Mouse (Mus musculus): ENCODE measurements around the gene Sectm1a. TPM values are rescaled to one million over a fixed set of nuclear protein-coding genes. Genes with fewer than 3 reads are reported as not detected.
"Not testable (repeated sequence)": the region's sequence is repeated elsewhere in the genome, so short reads cannot be mapped to it uniquely, and the experiment has no call there.

Sectm1a gene
- polyA plus RNA-seq, 1 experiment from 2014 or later = not detected

GRCm38 (mm10) chr11:121111051-121111450 lies 30.0 kb upstream of the Sectm1a start:
- Histone ChIP-seq H3K4me3 (no peak overlapping the region), H3K9me3 (replicated peaks) (no peaks in the 10 kb centered on the region), H3K36me3 (ENCODE audit: poor library complexity, severe bottlenecking) (no peaks in the 10 kb centered on the region), H3K27ac (no peak overlapping the region), H3K4me1 (peaks cover 10% of the 10 kb centered on the region), H3K9ac (no peak overlapping the region), H3K27me3 (peaks cover 17% of the 10 kb centered on the region), H3K4me2 (no peak overlapping the region)
- ATAC-seq = no peak
- 89% methylated on average over 3 of the region's 3 CpGs for WGBS

- whole genome bisulfite sequencing = 10% methylated on average over 2 of the region's 2 CpGs
Measured at GRCm38 (mm10) chr11:121109986-121110385, 29.0 kb upstream of the Sectm1a start.

GRCm38 (mm10) chr11:121108061-121108460 lies 27.0 kb upstream of the Sectm1a start:
- Histone ChIP-seq H3K9ac (no peak overlapping the region), H3K9me3 (replicated peaks) (no peaks in the 10 kb centered on the region), H3K27me3 (peaks cover 17% of the 10 kb centered on the region), H3K27ac (no peak overlapping the region), H3K4me3 (no peak overlapping the region), H3K4me2 (no peak overlapping the region), H3K36me3 (ENCODE audit: poor library complexity, severe bottlenecking) (no peaks in the 10 kb centered on the region), H3K4me1 (peaks cover 10% of the 10 kb centered on the region)
- ATAC-seq = no peak
- 83% methylated on average over 9 of the region's 9 CpGs for WGBS

More at GRCm38 (mm10) chr11:121109986-121110385, 29.0 kb upstream of the Sectm1a start:
- ATAC-seq = peak; percentile 82
- peaks cover 10% of the 10 kb centered on the region for H3K4me1 ChIP-seq
- H3K4me3 ChIP-seq = no peak overlapping the region
- H3K9ac ChIP-seq = no peak overlapping the region
- H3K27me3 ChIP-seq = peaks cover 17% of the 10 kb centered on the region
- H3K27ac ChIP-seq = no peak overlapping the region
- no peak overlapping the region for H3K4me2 ChIP-seq
- H3K9me3 ChIP-seq (replicated peaks) = no peaks in the 10 kb centered on the region
- no peaks in the 10 kb centered on the region for H3K36me3 ChIP-seq (ENCODE audit: poor library complexity, severe bottlenecking)

- ATAC-seq; H3K27ac ChIP-seq; H3K4me2 ChIP-seq; H3K36me3 ChIP-seq (ENCODE audit: poor library complexity, severe bottlenecking); H3K9me3 ChIP-seq (replicated peaks); H3K4me3 ChIP-seq; H3K9ac ChIP-seq: not testable (repeated sequence)
- H3K27me3 ChIP-seq = peaks cover 17% of the 10 kb centered on the region
- H3K4me1 ChIP-seq = peaks cover 10% of the 10 kb centered on the region
- WGBS = 96% methylated on average over 1 of the region's 1 CpGs
Measured at GRCm38 (mm10) chr11:121107242-121107641, 26.2 kb upstream of the Sectm1a start.

- no peak overlapping the region for H3K4me2 ChIP-seq
- ATAC-seq = no peak
- H3K9ac ChIP-seq = no peak overlapping the region
- no peak overlapping the region for H3K27ac ChIP-seq
- no peaks in the 10 kb centered on the region for H3K9me3 ChIP-seq (replicated peaks)
- H3K27me3 ChIP-seq = no peaks in the 10 kb centered on the region
- H3K36me3 ChIP-seq (ENCODE audit: poor library complexity, severe bottlenecking) = no peaks in the 10 kb centered on the region
- H3K4me3 ChIP-seq = no peak overlapping the region
- 86% methylated on average over 4 of the region's 4 CpGs for WGBS
- H3K4me1 ChIP-seq = no peaks in the 10 kb centered on the region
Measured at GRCm38 (mm10) chr11:121101124-121101805, 20.2 kb upstream of the Sectm1a start.

- no peak for ATAC-seq
- no peaks in the 10 kb centered on the region for H3K9me3 ChIP-seq (replicated peaks)
- H3K36me3 ChIP-seq (ENCODE audit: poor library complexity, severe bottlenecking) = no peaks in the 10 kb centered on the region
- 64% methylated on average over 7 of the region's 7 CpGs for WGBS
- no peak overlapping the region for H3K9ac ChIP-seq
- H3K27ac ChIP-seq = no peak overlapping the region
- no peak overlapping the region for H3K4me2 ChIP-seq
- no peaks in the 10 kb centered on the region for H3K27me3 ChIP-seq
- H3K4me1 ChIP-seq = no peaks in the 10 kb centered on the region
- no peak overlapping the region for H3K4me3 ChIP-seq
Measured at GRCm38 (mm10) chr11:121100692-121101091, 19.7 kb upstream of the Sectm1a start.

GRCm38 (mm10) chr11:121099762-121100161 lies 18.7 kb upstream of the Sectm1a start:
- 77% methylated on average over 7 of the region's 7 CpGs for WGBS
- Histone ChIP-seq H3K4me3 (no peak overlapping the region), H3K27me3 (no peaks in the 10 kb centered on the region), H3K4me1 (no peaks in the 10 kb centered on the region), H3K27ac (no peak overlapping the region), H3K36me3 (ENCODE audit: poor library complexity, severe bottlenecking) (no peaks in the 10 kb centered on the region), H3K9me3 (replicated peaks) (no peaks in the 10 kb centered on the region), H3K4me2 (no peak overlapping the region), H3K9ac (no peak overlapping the region)
- no peak for ATAC-seq

GRCm38 (mm10) chr11:121092606-121093585 lies 11.9 kb upstream of the Sectm1a start:
- Histone ChIP-seq H3K4me2 (no peak overlapping the region), H3K27me3 (no peaks in the 10 kb centered on the region), H3K27ac (no peak overlapping the region), H3K9me3 (replicated peaks) (no peaks in the 10 kb centered on the region), H3K4me3 (no peak overlapping the region), H3K4me1 (no peaks in the 10 kb centered on the region), H3K36me3 (ENCODE audit: poor library complexity, severe bottlenecking) (no peaks in the 10 kb centered on the region), H3K9ac (no peak overlapping the region)
- ATAC-seq = no peak
- 91% methylated on average over 14 of the region's 14 CpGs for WGBS

- H3K9ac ChIP-seq = no peak overlapping the region
- no peak overlapping the region for H3K4me3 ChIP-seq
- no peak overlapping the region for H3K4me2 ChIP-seq
- H3K36me3 ChIP-seq (ENCODE audit: poor library complexity, severe bottlenecking) = no peaks in the 10 kb centered on the region
- no peaks in the 10 kb centered on the region for H3K4me1 ChIP-seq
- no peak overlapping the region for H3K27ac ChIP-seq
- ATAC-seq = no peak
- H3K27me3 ChIP-seq = no peaks in the 10 kb centered on the region
- 70% methylated on average over 4 of the region's 4 CpGs for WGBS
- no peaks in the 10 kb centered on the region for H3K9me3 ChIP-seq (replicated peaks)
Measured at GRCm38 (mm10) chr11:121090943-121091342, 9.9 kb upstream of the Sectm1a start.

- Histone ChIP-seq H3K4me3 (no peak overlapping the region), H3K4me1 (no peaks in the 10 kb centered on the region), H3K9me3 (replicated peaks) (no peaks in the 10 kb centered on the region), H3K27me3 (no peaks in the 10 kb centered on the region), H3K36me3 (ENCODE audit: poor library complexity, severe bottlenecking) (no peaks in the 10 kb centered on the region), H3K4me2 (no peak overlapping the region), H3K27ac (no peak overlapping the region), H3K9ac (no peak overlapping the region)
- no peak for ATAC-seq
- WGBS = 85% methylated on average over 2 of the region's 2 CpGs
Measured at GRCm38 (mm10) chr11:121089756-121090546, 8.9 kb upstream of the Sectm1a start.

GRCm38 (mm10) chr11:121088997-121089396 lies 8.0 kb upstream of the Sectm1a start:
- Histone ChIP-seq H3K4me3 (no peak overlapping the region), H3K4me2 (no peak overlapping the region), H3K27ac (no peak overlapping the region), H3K9me3 (replicated peaks) (no peaks in the 10 kb centered on the region), H3K4me1 (no peaks in the 10 kb centered on the region), H3K9ac (no peak overlapping the region), H3K36me3 (ENCODE audit: poor library complexity, severe bottlenecking) (no peaks in the 10 kb centered on the region), H3K27me3 (no peaks in the 10 kb centered on the region)
- no peak for ATAC-seq
- 86% methylated on average over 6 of the region's 6 CpGs for WGBS

- 42% methylated on average over 4 of the region's 4 CpGs for WGBS
- H3K27ac ChIP-seq = no peak overlapping the region
- no peak for ATAC-seq
- H3K36me3 ChIP-seq (ENCODE audit: poor library complexity, severe bottlenecking) = no peaks in the 10 kb centered on the region
- H3K27me3 ChIP-seq = no peaks in the 10 kb centered on the region
- no peak overlapping the region for H3K9ac ChIP-seq
- no peaks in the 10 kb centered on the region for H3K9me3 ChIP-seq (replicated peaks)
- H3K4me1 ChIP-seq = no peaks in the 10 kb centered on the region
- H3K4me2 ChIP-seq = no peak overlapping the region
- H3K4me3 ChIP-seq = no peak overlapping the region
Measured at GRCm38 (mm10) chr11:121086296-121086695, 5.3 kb upstream of the Sectm1a start.

Measured in forebrain, embryonic 13.5 days (tissue).